13 mouse cellular contexts compared by ENCODE assay signal in the genomic region with DNA sequence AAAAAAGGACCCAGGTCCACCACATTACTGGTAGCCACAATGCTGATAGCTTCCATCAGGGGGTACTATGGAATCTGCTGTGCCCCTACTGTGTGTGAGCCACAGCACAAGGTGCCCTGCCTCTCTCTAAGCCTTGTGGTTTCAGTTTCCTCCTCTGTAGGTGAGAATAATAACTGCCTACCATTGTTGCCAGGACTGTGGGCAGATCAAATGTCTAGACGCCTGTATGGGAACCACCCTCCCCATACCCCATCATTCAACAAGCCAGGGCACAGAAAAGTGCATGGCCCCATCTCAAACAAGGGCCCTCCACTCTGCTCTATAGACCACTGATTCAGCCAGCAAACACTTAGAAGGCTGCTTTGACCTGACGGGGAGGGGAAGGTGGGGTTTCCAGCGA.
DNase-seq lines count a peak whose midpoint lies in the region; ATAC-seq and TF ChIP-seq lines count a peak whose summit lies in the region.
"Had no signal": no experiment of that assay in that cellular context is flagged by ENCODE, and none has a peak within 500 bp of the region (broad histone marks: within the 10 kb centered on the region; RNA-seq: fewer than 3 reads in every experiment).

No protein-coding gene starts in this region.

- H3K9ac ChIP-seq in forebrain, embryonic 11.5 days (ENCODE audit: low read length), result no peak overlapping the region
- H3K9ac ChIP-seq in midbrain, postnatal 0 days (replicated peaks; ENCODE audit: low read length, poor library complexity, severe bottlenecking), result no peak overlapping the region
- H3K9ac ChIP-seq in neural tube, embryonic 13.5 days, result no peak overlapping the region
- H3K9ac ChIP-seq: heart, embryonic 15.5 days; liver, postnatal 0 days had no signal

- no peak overlapping the region for H3K4me3 ChIP-seq in forebrain, embryonic 10.5 days
- H3K4me3 ChIP-seq in forebrain, embryonic 11.5 days (ENCODE audit: low read depth, low read length), result no peak overlapping the region
- no peak overlapping the region for H3K4me3 ChIP-seq in midbrain, embryonic 10.5 days
- H3K4me3 ChIP-seq in midbrain, postnatal 0 days (ENCODE audit: low read depth, low read length), result no peak overlapping the region
- no peak overlapping the region for H3K4me3 ChIP-seq in neural tube, embryonic 13.5 days
- H3K4me3 ChIP-seq: heart, embryonic 15.5 days; limb, embryonic 10.5 days had no signal

- no peak for DNase-seq in forebrain, embryonic 10.5 days (ENCODE audit: extremely low spot score, low spot score)
- no peak for DNase-seq in forebrain, embryonic 11.5 days (ENCODE audit: low spot score)
- DNase-seq in midbrain, embryonic 10.5 days (ENCODE audit: low spot score), result no peak
- no peak for DNase-seq in midbrain, postnatal 0 days (ENCODE audit: low spot score)
- no peak for DNase-seq in right cerebral cortex, postnatal 4 days
- no peak for DNase-seq in cerebellum, postnatal 25 days
- DNase-seq: adrenal gland, postnatal 10 days; kidney, adult 8-10 months; liver, postnatal 0 days had no signal

- H3K27ac ChIP-seq in forebrain, embryonic 10.5 days, result peak overlapping the region; percentile 27
- H3K27ac ChIP-seq in forebrain, embryonic 11.5 days (ENCODE audit: low read depth, low read length), result no peak overlapping the region
- H3K27ac ChIP-seq in midbrain, embryonic 10.5 days (replicated peaks), result peak overlapping the region; percentile 57
- no peak overlapping the region for H3K27ac ChIP-seq in midbrain, postnatal 0 days (ENCODE audit: low read depth, low read length)
- H3K27ac ChIP-seq in neural tube, embryonic 13.5 days (replicated peaks), result peak overlapping the region; percentile 71
- H3K27ac ChIP-seq: heart, embryonic 15.5 days had no signal

- H3K27me3 ChIP-seq in forebrain, embryonic 10.5 days (ENCODE audit: poor library complexity, severe bottlenecking), result peaks cover 38% of the 10 kb centered on the region
- H3K27me3 ChIP-seq in forebrain, embryonic 11.5 days (ENCODE audit: control insufficient read depth, insufficient read depth, low read length), result no peaks in the 10 kb centered on the region
- H3K27me3 ChIP-seq in midbrain, embryonic 10.5 days (ENCODE audit: low read depth, poor library complexity, severe bottlenecking), result peaks cover 38% of the 10 kb centered on the region
- H3K27me3 ChIP-seq in midbrain, postnatal 0 days (ENCODE audit: insufficient read depth, low read length), result no peaks in the 10 kb centered on the region
- no peaks in the 10 kb centered on the region for H3K27me3 ChIP-seq in neural tube, embryonic 13.5 days
- H3K27me3 ChIP-seq: heart, embryonic 15.5 days had no signal

- 72% methylated on average over 3 of the region's 3 CpGs for WGBS in forebrain, embryonic 10.5 days
- WGBS in forebrain, embryonic 11.5 days, result 61% methylated on average over 3 of the region's 3 CpGs
- WGBS in midbrain, embryonic 10.5 days, result 81% methylated on average over 3 of the region's 3 CpGs
- WGBS in midbrain, postnatal 0 days, result 50% methylated on average over 3 of the region's 3 CpGs
- WGBS in neural tube, embryonic 13.5 days, result 37% methylated on average over 3 of the region's 3 CpGs

- no peaks in the 10 kb centered on the region for H3K36me3 ChIP-seq in forebrain, embryonic 10.5 days (replicated peaks)
- no peaks in the 10 kb centered on the region for H3K36me3 ChIP-seq in forebrain, embryonic 11.5 days (ENCODE audit: control insufficient read depth, insufficient read depth, low read length)
- H3K36me3 ChIP-seq in midbrain, embryonic 10.5 days, result no peaks in the 10 kb centered on the region
- no peaks in the 10 kb centered on the region for H3K36me3 ChIP-seq in midbrain, postnatal 0 days (ENCODE audit: insufficient read depth, low read length)
- H3K36me3 ChIP-seq in neural tube, embryonic 13.5 days, result no peaks in the 10 kb centered on the region
- H3K36me3 ChIP-seq: heart, embryonic 15.5 days; limb, embryonic 10.5 days had no signal

- H3K4me2 ChIP-seq in forebrain, embryonic 11.5 days (ENCODE audit: low read depth, low read length, severe bottlenecking), result no peak overlapping the region
- no peak overlapping the region for H3K4me2 ChIP-seq in midbrain, postnatal 0 days (ENCODE audit: low read depth, low read length, poor library complexity, severe bottlenecking)
- H3K4me2 ChIP-seq in neural tube, embryonic 13.5 days, result peak overlapping the region; percentile 27; the same call in 1 of the 2 replicates
- H3K4me2 ChIP-seq: heart, embryonic 15.5 days had no signal

- H3K9me3 ChIP-seq in forebrain, embryonic 10.5 days, result peaks cover 4% of the 10 kb centered on the region; the same call in 1 of the 2 replicates
- no peaks in the 10 kb centered on the region for H3K9me3 ChIP-seq in forebrain, embryonic 11.5 days (ENCODE audit: control insufficient read depth, low read length)
- no peaks in the 10 kb centered on the region for H3K9me3 ChIP-seq in midbrain, embryonic 10.5 days (replicated peaks)
- no peaks in the 10 kb centered on the region for H3K9me3 ChIP-seq in midbrain, postnatal 0 days (ENCODE audit: low read length)
- no peaks in the 10 kb centered on the region for H3K9me3 ChIP-seq in neural tube, embryonic 13.5 days
- H3K9me3 ChIP-seq: heart, embryonic 15.5 days; limb, embryonic 10.5 days had no signal

- no peak for TF ChIP-seq CTCF in midbrain, postnatal 0 days (IDR thresholded peaks at IDR 0.05)

- peaks cover 64% of the 10 kb centered on the region for H3K4me1 ChIP-seq in forebrain, embryonic 10.5 days
- peaks cover 7% of the 10 kb centered on the region; the same call in 1 of the 2 replicates for H3K4me1 ChIP-seq in forebrain, embryonic 11.5 days (replicated peaks; ENCODE audit: control insufficient read depth, insufficient read depth, low read length)
- peaks cover 66% of the 10 kb centered on the region for H3K4me1 ChIP-seq in midbrain, embryonic 10.5 days
- H3K4me1 ChIP-seq in midbrain, postnatal 0 days (ENCODE audit: insufficient read depth, low read length), result peaks cover 15% of the 10 kb centered on the region
- H3K4me1 ChIP-seq in neural tube, embryonic 13.5 days (replicated peaks), result peaks cover 75% of the 10 kb centered on the region

- ATAC-seq in forebrain, embryonic 11.5 days (replicated peaks; ENCODE audit: low FRiP score), result no peak
- ATAC-seq in midbrain, postnatal 0 days (ENCODE audit: low FRiP score), result no peak
- peak; percentile 78 for ATAC-seq in inflammation-experienced regulatory T-cells, adult 6 months
- ATAC-seq in neural tube, embryonic 13.5 days (ENCODE audit: low read depth), result no peak
- ATAC-seq: liver, postnatal 0 days had no signal

Comparison
In these comparisons a context has a peak if more than half of its experiments do, and no peak if none do; other contexts are left out.
1. H3K27ac ChIP-seq: peak in forebrain, embryonic 10.5 days (single experiment), midbrain, embryonic 10.5 days (single experiment) and neural tube, embryonic 13.5 days (single experiment); none in forebrain, embryonic 11.5 days (single experiment) and midbrain, postnatal 0 days (single experiment).